Mouse (Mus musculus) myocyte (in vitro differentiated cells): ENCODE data around the gene Baz1a. TPM values are rescaled to one million over a fixed set of nuclear protein-coding genes. Genes with fewer than 3 reads are reported as not detected.

ENCODE experiments used
- H3K27me3 ChIP-seq: one replicate; pipeline ENCODE4 v1.6.1; 2011; ENCODE audit not compliant: control insufficient read depth, insufficient read depth, insufficient read length
- H3K36me3 ChIP-seq: one replicate; pipeline ENCODE4 v1.6.1; 2011; ENCODE audit not compliant: control insufficient read depth, insufficient read depth
- H3K4me2 ChIP-seq: one replicate; pipeline ENCODE4 v1.6.1; 2011; ENCODE audit warnings: low read depth, control low read depth
- H3K4me3 ChIP-seq: one replicate; pipeline ENCODE4 v1.5.1; 2011; ENCODE audit warnings: mild to moderate bottlenecking, control low read depth, moderate library complexity
- H3K79me2 ChIP-seq: one replicate; pipeline ENCODE4 v1.6.1; 2011; ENCODE audit not compliant: control insufficient read depth, insufficient read depth
- H3ac ChIP-seq: one replicate; pipeline ENCODE4 v1.6.1; 2011; ENCODE audit not compliant: control insufficient read depth, insufficient read length
- CEBPB ChIP-seq: IDR thresholded peaks from 2 replicates; pipeline ENCODE4 v1.6.1; 2011; ENCODE audit warnings: mild to moderate bottlenecking, moderate library complexity; ENCODE audit not compliant: poor library complexity, insufficient read depth, severe bottlenecking
- E2F4 ChIP-seq: IDR thresholded peaks from one replicate; pipeline ENCODE4 v1.6.1; 2011; ENCODE audit warnings: mild to moderate bottlenecking, control low read depth, moderate library complexity; ENCODE audit not compliant: insufficient read depth
- MAX ChIP-seq: IDR thresholded peaks from one replicate; pipeline ENCODE4 v1.6.1; 2011; ENCODE audit warnings: low read depth, mild to moderate bottlenecking, control low read depth
- MYOD1 ChIP-seq, 3 experiments: IDR thresholded peaks; one replicate each; pipeline ENCODE4 v1.6.1; 2011; ENCODE audit warnings: control low read depth in 2 of 3, low read depth in 2 of 3, mild to moderate bottlenecking in 2 of 3, moderate library complexity in 1 of 3; ENCODE audit not compliant: insufficient read length in 2 of 3, control insufficient read depth in 1 of 3
- MYOG ChIP-seq, 3 experiments: IDR thresholded peaks; one replicate each; pipeline ENCODE4 v1.6.1; 2011; ENCODE audit warnings: control low read depth in 2 of 3, low read depth in 2 of 3, mild to moderate bottlenecking in 2 of 3; ENCODE audit not compliant: insufficient read length in 2 of 3, control insufficient read depth in 1 of 3, insufficient read depth in 1 of 3
- POLR2A ChIP-seq: IDR thresholded peaks from one replicate; pipeline ENCODE4 v1.6.1; 2011; ENCODE audit warnings: low read depth, mild to moderate bottlenecking, control low read depth, moderate library complexity; ENCODE audit not compliant: insufficient read length
- POLR2AphosphoS2 ChIP-seq: IDR thresholded peaks from one replicate; pipeline ENCODE4 v1.6.1; 2011; ENCODE audit warnings: low read depth, control low read depth; ENCODE audit not compliant: insufficient read length
- REST ChIP-seq: IDR thresholded peaks from one replicate; pipeline ENCODE4 v1.6.1; 2011; ENCODE audit warnings: mild to moderate bottlenecking, control low read depth, moderate library complexity; ENCODE audit not compliant: insufficient read depth, insufficient read length
- SRF ChIP-seq: IDR thresholded peaks from one replicate; pipeline ENCODE4 v1.6.1; 2011; ENCODE audit warnings: low read depth; ENCODE audit not compliant: control insufficient read depth, insufficient read length
- TCF12 ChIP-seq: IDR thresholded peaks from one replicate; pipeline ENCODE4 v1.6.1; 2011; ENCODE audit warnings: mild to moderate bottlenecking, control low read depth; ENCODE audit not compliant: poor library complexity, insufficient read depth, severe bottlenecking
- TCF3 ChIP-seq: IDR thresholded peaks from one replicate; pipeline ENCODE4 v1.6.1; 2011; ENCODE audit warnings: low read depth, control low read depth; ENCODE audit not compliant: insufficient read length
- USF1 ChIP-seq: IDR thresholded peaks from one replicate; pipeline ENCODE4 v1.6.1; 2011; ENCODE audit warnings: low read depth, mild to moderate bottlenecking, control low read depth, moderate library complexity
- polyA plus RNA-seq: library from polyadenylated mRNA; unstranded; fragments of >200 nt; fragmentation: generic; extraction: Trizol; gene quantifications from one replicate; pipeline ENCODE4 v1.2.1, GENCODE M21; 2012; ENCODE audit warnings: missing spikeins

Baz1a gene
- polyA plus RNA-seq, 1 experiment = 7.6 TPM

DNA sequence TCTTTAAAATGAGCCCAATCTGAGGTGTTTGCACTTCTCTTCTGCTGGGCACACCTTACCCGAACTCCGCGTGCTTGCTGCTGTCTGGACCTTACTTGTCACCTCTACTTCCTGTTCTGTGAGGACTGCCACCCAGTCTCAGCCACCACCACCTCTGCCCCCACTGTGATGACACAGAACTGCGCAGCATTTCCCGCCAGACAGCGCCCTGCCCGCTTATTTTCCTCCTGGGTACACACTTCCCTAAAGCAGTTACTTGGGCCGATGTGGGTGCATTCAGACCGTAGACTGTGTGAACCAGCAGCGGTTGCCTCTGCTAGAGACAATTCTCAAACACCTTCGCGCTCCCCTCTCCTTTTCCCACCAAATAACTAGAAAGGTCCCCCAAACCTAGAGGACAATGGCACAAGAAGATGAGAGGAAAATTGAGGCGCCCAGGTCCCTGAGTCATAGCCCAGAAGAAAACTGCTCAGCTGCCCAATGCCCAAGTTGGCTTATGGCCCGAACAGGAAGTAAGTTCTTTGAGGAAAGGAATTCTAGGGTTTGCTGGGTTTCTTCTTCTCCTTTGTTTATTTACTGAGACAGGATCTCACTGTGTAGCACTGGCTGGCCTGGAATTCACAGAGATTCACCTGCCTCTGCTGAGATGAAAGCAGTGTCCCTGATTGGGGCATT, 15.0 kb downstream of the Baz1a start:
- no peak overlapping the region for H3K4me2 ChIP-seq
- no peak overlapping the region for H3K4me3 ChIP-seq
- TF ChIP-seq POLR2A (no peak), SRF (no peak), MYOG (IDR thresholded peaks at IDR 0.05; ENCODE audit: control insufficient read depth in 1 of 3, insufficient read depth in 1 of 3, insufficient read length in 2 of 3, low read depth in 2 of 3) (no peak), TCF3 (no peak), MAX (no peak), E2F4 (no peak), MYOD1 (IDR thresholded peaks at IDR 0.05; ENCODE audit: control insufficient read depth in 1 of 3, insufficient read length in 2 of 3, low read depth in 2 of 3) (no peak), TCF12 (no peak), USF1 (no peak)
- H3ac ChIP-seq = no peak overlapping the region
- H3K36me3 ChIP-seq = no peaks in the 10 kb centered on the region
- no peaks in the 10 kb centered on the region for H3K27me3 ChIP-seq
- no peaks in the 10 kb centered on the region for H3K79me2 ChIP-seq

DNA sequence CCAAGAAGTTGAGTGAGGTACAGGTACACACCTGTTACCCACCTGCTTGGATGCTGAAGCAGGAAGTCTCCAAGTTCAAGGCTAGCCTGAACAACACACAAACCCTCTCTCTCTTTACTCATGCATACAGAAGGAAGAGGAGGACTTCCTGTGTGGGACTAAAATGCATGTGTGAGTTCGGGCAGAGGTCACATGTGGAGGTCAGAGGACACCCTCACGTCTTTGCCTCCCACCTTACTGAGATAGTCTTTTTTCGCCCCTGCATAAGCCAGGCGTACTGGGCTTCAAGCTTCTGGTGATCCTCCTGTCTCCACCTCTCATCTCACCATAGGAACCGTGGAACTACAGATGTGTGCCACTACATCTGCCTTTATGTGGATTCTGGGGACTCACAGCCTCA, 15.7 kb downstream of the Baz1a start:
- H3K4me3 ChIP-seq = no peak overlapping the region
- no peak overlapping the region for H3K4me2 ChIP-seq
- no peaks in the 10 kb centered on the region for H3K36me3 ChIP-seq
- H3K27me3 ChIP-seq = no peaks in the 10 kb centered on the region
- TF ChIP-seq REST = no peak
- TF ChIP-seq E2F4 = no peak
- no peak for TF ChIP-seq CEBPB
- TF ChIP-seq MAX = no peak
- TF ChIP-seq MYOD1 (IDR thresholded peaks at IDR 0.05; ENCODE audit: control insufficient read depth in 1 of 3, insufficient read length in 2 of 3, low read depth in 2 of 3) = no peak
- no peak for TF ChIP-seq POLR2AphosphoS2
- TF ChIP-seq USF1 = no peak
- no peak for TF ChIP-seq POLR2A
- no peak for TF ChIP-seq TCF12
- no peak for TF ChIP-seq SRF
- no peak for TF ChIP-seq MYOG (IDR thresholded peaks at IDR 0.05; ENCODE audit: control insufficient read depth in 1 of 3, insufficient read depth in 1 of 3, insufficient read length in 2 of 3, low read depth in 2 of 3)
- TF ChIP-seq TCF3 = no peak
- H3ac ChIP-seq = no peak overlapping the region
- H3K79me2 ChIP-seq = no peaks in the 10 kb centered on the region

DNA sequence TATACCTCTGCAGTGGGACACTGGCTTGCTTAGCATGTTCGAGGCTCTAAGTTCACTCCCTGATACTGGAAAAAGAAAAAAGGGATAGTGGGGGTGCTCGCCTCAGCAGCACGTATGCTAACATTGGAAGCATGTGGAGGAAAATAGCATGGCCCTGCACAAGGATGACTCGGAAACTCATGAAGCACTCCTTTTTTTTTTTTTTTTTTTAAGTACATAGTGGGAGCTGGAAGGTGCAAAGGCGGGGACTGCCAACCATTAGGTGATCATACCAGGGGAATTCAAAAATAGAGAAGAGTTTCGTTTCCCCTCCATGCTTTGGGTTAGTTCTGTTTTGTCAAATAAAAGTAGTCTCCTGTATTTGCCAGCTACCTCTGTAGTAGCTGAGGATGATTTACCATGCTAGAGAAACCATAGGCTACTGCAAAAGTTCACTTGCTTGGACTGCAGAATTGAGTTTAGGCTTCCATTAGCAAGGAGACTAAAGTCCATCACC, 17.1 kb downstream of the Baz1a start:
- Histone ChIP-seq H3ac (no peak overlapping the region), H3K4me2 (no peak overlapping the region), H3K79me2 (no peaks in the 10 kb centered on the region), H3K36me3 (no peaks in the 10 kb centered on the region), H3K27me3 (no peaks in the 10 kb centered on the region), H3K4me3 (no peak overlapping the region)
- TF ChIP-seq POLR2AphosphoS2 (no peak), TCF12 (no peak), MYOG (IDR thresholded peaks at IDR 0.05; ENCODE audit: control insufficient read depth in 1 of 3, insufficient read depth in 1 of 3, insufficient read length in 2 of 3, low read depth in 2 of 3) (no peak), MYOD1 (IDR thresholded peaks at IDR 0.05; ENCODE audit: control insufficient read depth in 1 of 3, insufficient read length in 2 of 3, low read depth in 2 of 3) (no peak), USF1 (no peak), REST (no peak), POLR2A (no peak), CEBPB (no peak), E2F4 (no peak), SRF (no peak), MAX (no peak), TCF3 (no peak)

GRCm38 (mm10) chr12:54995965-54996364, 18.2 kb downstream of the Baz1a start:
- no peak overlapping the region for H3ac ChIP-seq
- no peaks in the 10 kb centered on the region for H3K27me3 ChIP-seq
- TF ChIP-seq MYOD1 (IDR thresholded peaks at IDR 0.05; ENCODE audit: control insufficient read depth in 1 of 3, insufficient read length in 2 of 3, low read depth in 2 of 3) = no peak
- TF ChIP-seq SRF = no peak
- TF ChIP-seq TCF3 = no peak
- TF ChIP-seq MAX = no peak
- TF ChIP-seq MYOG (IDR thresholded peaks at IDR 0.05; ENCODE audit: control insufficient read depth in 1 of 3, insufficient read depth in 1 of 3, insufficient read length in 2 of 3, low read depth in 2 of 3) = no peak
- no peak for TF ChIP-seq REST
- no peak for TF ChIP-seq POLR2AphosphoS2
- TF ChIP-seq POLR2A = no peak
- no peak for TF ChIP-seq E2F4
- no peak for TF ChIP-seq CEBPB
- no peak for TF ChIP-seq TCF12
- no peak for TF ChIP-seq USF1
- H3K4me3 ChIP-seq = no peak overlapping the region
- no peaks in the 10 kb centered on the region for H3K79me2 ChIP-seq
- no peak overlapping the region for H3K4me2 ChIP-seq
- no peaks in the 10 kb centered on the region for H3K36me3 ChIP-seq
